Mouse (Mus musculus): ENCODE measurements around the gene Pef1.

The Pef1 gene

GRCm38 (mm10) chr4:130139214-130139492 lies 36.8 kb downstream of the Pef1 start, which contains the start of gene Hcrtr1:
Gene Hcrtr1 (minus strand): TSS chr4:130139359.
- DNase-seq (ENCODE audit: low spot score in 2 of 2): no peak

GRCm38 (mm10) chr4:130140992-130141402 lies 38.6 kb downstream of the Pef1 start:
- no peak for DNase-seq (ENCODE audit: low spot score in 2 of 2)

- DNase-seq (ENCODE audit: low spot score in 2 of 2): no peak
These were observed 39.4 kb downstream of the Pef1 start for GRCm38 (mm10) chr4:130141786-130142185.

- no peak for DNase-seq (ENCODE audit: low spot score in 2 of 2)
These were observed 46.0 kb downstream of the Pef1 start for GRCm38 (mm10) chr4:130148405-130148804.

GRCm38 (mm10) chr4:130154250-130154649 lies 51.9 kb downstream of the Pef1 start:
- DNase-seq (ENCODE audit: low spot score in 2 of 2): no peak

- DNase-seq (ENCODE audit: low spot score in 2 of 2): no peak
These were observed 54.5 kb downstream of the Pef1 start for GRCm38 (mm10) chr4:130156812-130157371.

GRCm38 (mm10) chr4:130161349-130161748 lies 59.0 kb downstream of the Pef1 start:
- DNase-seq (ENCODE audit: low spot score in 2 of 2): no peak

GRCm38 (mm10) chr4:130163391-130163861 lies 61.1 kb downstream of the Pef1 start:
- DNase-seq (ENCODE audit: low spot score in 2 of 2): peak in 1 of 2 experiments; percentile 64

- no peak for DNase-seq (ENCODE audit: low spot score in 2 of 2)
These were observed 61.8 kb downstream of the Pef1 start for GRCm38 (mm10) chr4:130164121-130164520.

- DNase-seq (ENCODE audit: low spot score in 2 of 2): peak in 1 of 2 experiments; percentile 63
These were observed 63.7 kb downstream of the Pef1 start for GRCm38 (mm10) chr4:130166061-130166460.

- no peak for DNase-seq (ENCODE audit: low spot score in 2 of 2)
These were observed 64.2 kb downstream of the Pef1 start for GRCm38 (mm10) chr4:130166592-130166991.

- no peak for DNase-seq (ENCODE audit: low spot score in 2 of 2)
These were observed 65.0 kb downstream of the Pef1 start for GRCm38 (mm10) chr4:130167321-130167720.

- no peak for DNase-seq (ENCODE audit: low spot score in 2 of 2)
These were observed 65.5 kb downstream of the Pef1 start for GRCm38 (mm10) chr4:130167814-130168213.

- peak in 1 of 2 experiments; percentile 63 for DNase-seq (ENCODE audit: low spot score in 2 of 2)
These were observed 66.2 kb downstream of the Pef1 start for GRCm38 (mm10) chr4:130168280-130169183.

GRCm38 (mm10) chr4:130169411-130169971 lies 67.1 kb downstream of the Pef1 start:
- no peak for DNase-seq (ENCODE audit: low spot score in 2 of 2)

- DNase-seq (ENCODE audit: low spot score in 2 of 2): no peak
These were observed 68.0 kb downstream of the Pef1 start for GRCm38 (mm10) chr4:130170362-130170761.

- DNase-seq (ENCODE audit: low spot score in 2 of 2): peak in 1 of 2 experiments; percentile 64
These were observed 69.8 kb downstream of the Pef1 start for GRCm38 (mm10) chr4:130171951-130172765.

- peak; percentile 68 to 75 for DNase-seq (ENCODE audit: low spot score in 2 of 2)
These were observed 70.9 kb downstream of the Pef1 start for GRCm38 (mm10) chr4:130173060-130173822.

- peak; percentile 30 to 75 for DNase-seq (ENCODE audit: low spot score in 2 of 2)
These were observed 71.6 kb downstream of the Pef1 start for GRCm38 (mm10) chr4:130173911-130174311.

GRCm38 (mm10) chr4:130174335-130175031 lies 72.1 kb downstream of the Pef1 start:
- DNase-seq (ENCODE audit: low spot score in 2 of 2): peak; percentile 80 to 88

Measured in spleen, postnatal 4 days (tissue).